Mouse (Mus musculus) heart, postnatal 0 days (tissue): Measurements from ENCODE around the gene Kndc1.

Experiments used
- CTCF ChIP-seq: IDR thresholded peaks from 2 replicates; pipeline ENCODE4 v1.5.1; 2016; ENCODE audit warnings: antibody characterized with exemption, control low read depth, low read depth
- EP300 ChIP-seq: IDR thresholded peaks from 2 replicates; pipeline ENCODE4 v1.6.1; 2016; ENCODE audit warnings: antibody characterized with exemption, low read depth

DNA sequence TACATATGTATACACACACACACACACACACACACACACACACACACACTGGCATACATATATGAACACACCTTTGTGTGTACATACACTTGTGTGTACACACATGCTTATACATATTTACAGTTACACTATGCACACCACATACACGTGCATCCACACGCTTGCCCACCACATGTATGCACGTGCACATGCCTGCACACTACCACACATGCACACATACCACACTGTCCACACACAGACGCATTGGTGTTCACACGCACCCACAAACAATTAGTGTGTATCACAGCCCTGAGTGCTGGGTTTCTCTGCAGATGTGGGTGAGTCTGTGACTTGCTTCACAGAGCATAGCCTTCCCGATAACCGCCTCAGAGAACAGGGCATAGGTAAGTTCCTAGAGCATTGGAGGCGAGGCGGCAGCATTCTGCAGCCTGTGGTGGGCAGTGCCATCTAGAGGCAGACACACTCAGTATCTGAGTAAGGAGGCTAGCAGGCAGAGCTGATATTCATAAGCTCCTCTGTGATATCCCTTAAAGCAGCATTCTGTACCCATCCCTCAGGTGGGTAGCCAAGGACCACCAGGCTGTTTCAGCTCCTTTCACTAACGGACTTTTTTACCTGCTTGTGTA lies 17.2 kb upstream of the Kndc1 start:
- TF ChIP-seq EP300 (no peak), CTCF (peak; percentile 60)
